Mouse (Mus musculus): Measurements from ENCODE around the gene Pign. TPM values are rescaled to one million over a fixed set of nuclear protein-coding genes. Genes with fewer than 3 reads are reported as not detected.

The Pign gene
- polyA plus RNA-seq, 1 experiment from 2014 or later = 15.1 TPM

Small RNA genes lying within 50 kb of the gene (microRNA-seq; reads per million reads assigned to microRNA genes)
- not detected for gene Gm22426

Other genes starting within 250 kb of the Pign start
- gene Relch, start 184 bp upstream of the Pign start, polyA plus RNA-seq (2016; fragmentation: Nextera tagmentation; extraction: Ambion mirVana) = 42.8 and 47.0 TPM in 2 replicates
- 0.24 and 0.33 TPM in 2 replicates for gene Tnfrsf11a, start 117.0 kb upstream of the Pign start, polyA plus RNA-seq (2016; fragmentation: Nextera tagmentation; extraction: Ambion mirVana)